Mouse (Mus musculus) hindbrain, embryonic 14.5 days (tissue): ENCODE results near the gene Kat2a. TPM values are rescaled to one million over a fixed set of nuclear protein-coding genes. Genes with fewer than 3 reads are reported as not detected.

Experiments used
- ATAC-seq: fragments of 200-750 bp; cut with Nextera tagmentation; 2 replicates; pipeline ENCODE4 v1.8.0; 2017; ENCODE audit warnings: moderate number of reproducible peaks, mild to moderate bottlenecking, moderate TSS enrichment, moderate library complexity; ENCODE audit not compliant: low FRiP score
- DNase-seq: peaks from one replicate; pipeline ENCODE4 v3.0.0-alpha.2; 2015; ENCODE audit warnings: low spot score
- H3K27ac ChIP-seq: fragments of 300-500 bp; sonication (generic); 2 replicates; pipeline ENCODE4 v1.5.1; 2014; ENCODE audit warnings: mild to moderate bottlenecking, moderate library complexity
- H3K27me3 ChIP-seq: fragments of 300-500 bp; sonication (generic); 2 replicates; pipeline ENCODE4 v1.6.1; 2014; ENCODE audit warnings: mild to moderate bottlenecking, low read length, mixed read lengths; ENCODE audit not compliant: control insufficient read depth, insufficient read depth
- H3K36me3 ChIP-seq: fragments of 300-500 bp; sonication (generic); replicated peaks from 2 replicates; pipeline ENCODE4 v1.6.1; 2014; ENCODE audit not compliant: control insufficient read depth, insufficient read depth
- H3K4me1 ChIP-seq: fragments of 300-500 bp; sonication (generic); replicated peaks from 2 replicates; pipeline ENCODE4 v1.6.1; 2014; ENCODE audit warnings: antibody characterized with exemption, low read length, mixed read lengths; ENCODE audit not compliant: control insufficient read depth, insufficient read depth
- H3K4me2 ChIP-seq: fragments of 300-500 bp; sonication (generic); replicated peaks from 2 replicates; pipeline ENCODE4 v1.6.1; 2014; ENCODE audit warnings: mild to moderate bottlenecking, moderate library complexity
- H3K4me3 ChIP-seq: fragments of 300-500 bp; sonication (generic); replicated peaks from 2 replicates; pipeline ENCODE4 v1.5.1; 2014; ENCODE audit warnings: mild to moderate bottlenecking, low read length
- H3K9ac ChIP-seq: fragments of 300-500 bp; sonication (generic); 2 replicates; pipeline ENCODE4 v1.6.1; 2014
- H3K9me3 ChIP-seq: fragments of 300-500 bp; sonication (generic); 2 replicates; pipeline ENCODE4 v1.6.1; 2016; ENCODE audit warnings: low read length; ENCODE audit not compliant: control insufficient read depth
- WGBS: fragments of 180-500 bp; shearing (Covaris S2); extraction: QIAGEN DNeasy Blood & Tissue Kit; methylation state at CpG from one replicate; pipeline ENCODE4 v1.1.7; 2014; 5-methylcytosine and 5-hydroxymethylcytosine counted together
- polyA plus RNA-seq: library from polyadenylated mRNA; unstranded; fragments of >200 nt; fragmentation: Nextera tagmentation; extraction: Ambion mirVana; gene quantifications from 2 replicates; pipeline ENCODE4 v1.2.1, GENCODE M21; 2014

Kat2a gene
- polyA plus RNA-seq, 1 experiment from 2014 or later: 57.8 TPM

- H3K27me3 ChIP-seq: peaks cover 7% of the 10 kb centered on the region; the same call in 1 of the 2 replicates
- WGBS: 2% methylated on average over 23 of the region's 23 CpGs
- ATAC-seq (no peak), DNase-seq (no peak)
- H3K27ac ChIP-seq: no peak within 1 kb of the TSS
- no peaks in the 10 kb centered on the region for H3K36me3 ChIP-seq
- H3K9ac ChIP-seq: no peak within 1 kb of the TSS; the same call in 1 of the 2 replicates
- H3K9me3 ChIP-seq: no peaks in the 10 kb centered on the region
- H3K4me2 ChIP-seq: peak within 1 kb of the TSS; percentile 45
- 0 out of 2 replicates have a peak, but pooled peaks cover 4% of the 10 kb centered on the region for H3K4me1 ChIP-seq
- H3K4me3 ChIP-seq: peak within 1 kb of the TSS; percentile 18
These were observed 20.1 kb downstream of the Kat2a start, which contains the start of gene Zfp385c for GRCm38 (mm10) chr11:100692164-100692616. TSS of gene Zfp385c (minus strand) at chr11:100692455.

GRCm38 (mm10) chr11:100690389-100690788, 21.9 kb downstream of the Kat2a start:
- DNase-seq (no peak), ATAC-seq (no peak)
- H3K36me3 ChIP-seq: no peaks in the 10 kb centered on the region
- no peak overlapping the region for H3K27ac ChIP-seq
- peaks cover 7% of the 10 kb centered on the region; the same call in 1 of the 2 replicates for H3K27me3 ChIP-seq
- 0 out of 2 replicates have a peak, but pooled peaks cover 4% of the 10 kb centered on the region for H3K4me1 ChIP-seq
- no peak overlapping the region for H3K4me2 ChIP-seq
- H3K9ac ChIP-seq: no peak overlapping the region
- 79% methylated on average over 7 of the region's 7 CpGs for WGBS
- H3K4me3 ChIP-seq: no peak overlapping the region
- no peaks in the 10 kb centered on the region for H3K9me3 ChIP-seq

- ATAC-seq (no peak), DNase-seq (no peak)
- no peak overlapping the region for H3K27ac ChIP-seq
- H3K4me3 ChIP-seq: no peak overlapping the region
- H3K9ac ChIP-seq: no peak overlapping the region
- H3K9me3 ChIP-seq: no peaks in the 10 kb centered on the region
- WGBS: 69% methylated on average over 4 of the region's 4 CpGs
- H3K4me1 ChIP-seq: 0 out of 2 replicates have a peak, but pooled peaks cover 4% of the 10 kb centered on the region
- no peak overlapping the region for H3K4me2 ChIP-seq
- no peaks in the 10 kb centered on the region for H3K36me3 ChIP-seq
- peaks cover 7% of the 10 kb centered on the region; the same call in 1 of the 2 replicates for H3K27me3 ChIP-seq
These were observed 23.8 kb downstream of the Kat2a start for GRCm38 (mm10) chr11:100688443-100688842.

- Histone ChIP-seq H3K4me1 (0 out of 2 replicates have a peak, but pooled peaks cover 4% of the 10 kb centered on the region), H3K36me3 (no peaks in the 10 kb centered on the region), H3K4me2 (no peak overlapping the region), H3K4me3 (no peak overlapping the region), H3K9me3 (no peaks in the 10 kb centered on the region), H3K27me3 (peaks cover 7% of the 10 kb centered on the region; the same call in 1 of the 2 replicates), H3K9ac (no peak overlapping the region), H3K27ac (no peak overlapping the region)
- 82% methylated on average over 7 of the region's 7 CpGs for WGBS
- ATAC-seq (no peak), DNase-seq (no peak)
These were observed 25.0 kb downstream of the Kat2a start for GRCm38 (mm10) chr11:100687265-100687664.

GRCm38 (mm10) chr11:100685371-100685770, 26.9 kb downstream of the Kat2a start:
- Histone ChIP-seq H3K9ac (no peak overlapping the region), H3K27ac (no peak overlapping the region), H3K4me2 (no peak overlapping the region), H3K4me3 (no peak overlapping the region), H3K9me3 (no peaks in the 10 kb centered on the region), H3K4me1 (no peaks in the 10 kb centered on the region), H3K36me3 (no peaks in the 10 kb centered on the region), H3K27me3 (no peaks in the 10 kb centered on the region)
- 96% methylated on average over 3 of the region's 3 CpGs for WGBS
- no peak for ATAC-seq
- no peak for DNase-seq

GRCm38 (mm10) chr11:100684084-100684483, 28.2 kb downstream of the Kat2a start:
- no peaks in the 10 kb centered on the region for H3K4me1 ChIP-seq
- 73% methylated on average over 2 of the region's 2 CpGs for WGBS
- DNase-seq: no peak

GRCm38 (mm10) chr11:100682526-100682925, 29.7 kb downstream of the Kat2a start:
- no peak overlapping the region for H3K4me2 ChIP-seq
- no peaks in the 10 kb centered on the region for H3K36me3 ChIP-seq
- no peak for ATAC-seq
- H3K4me1 ChIP-seq: no peaks in the 10 kb centered on the region
- DNase-seq: no peak
- no peaks in the 10 kb centered on the region for H3K9me3 ChIP-seq
- 70% methylated on average over 5 of the region's 5 CpGs for WGBS
- H3K4me3 ChIP-seq: no peak overlapping the region
- H3K27ac ChIP-seq: no peak overlapping the region
- H3K9ac ChIP-seq: no peak overlapping the region
- H3K27me3 ChIP-seq: no peaks in the 10 kb centered on the region

More at GRCm38 (mm10) chr11:100684084-100684483, 28.2 kb downstream of the Kat2a start:
- H3K9ac ChIP-seq: no peak overlapping the region
- no peak overlapping the region for H3K4me2 ChIP-seq
- no peak overlapping the region for H3K4me3 ChIP-seq
- no peaks in the 10 kb centered on the region for H3K36me3 ChIP-seq
- H3K9me3 ChIP-seq: no peaks in the 10 kb centered on the region
- H3K27ac ChIP-seq: no peak overlapping the region
- H3K27me3 ChIP-seq: no peaks in the 10 kb centered on the region
- ATAC-seq: no peak

GRCm38 (mm10) chr11:100681826-100682225, 30.4 kb downstream of the Kat2a start:
- no peaks in the 10 kb centered on the region for H3K36me3 ChIP-seq
- DNase-seq: no peak
- H3K27me3 ChIP-seq: no peaks in the 10 kb centered on the region
- no peak for ATAC-seq
- no peak overlapping the region for H3K4me2 ChIP-seq
- 79% methylated on average over 5 of the region's 5 CpGs for WGBS
- no peak overlapping the region for H3K4me3 ChIP-seq
- no peak overlapping the region for H3K9ac ChIP-seq
- no peaks in the 10 kb centered on the region for H3K9me3 ChIP-seq
- no peak overlapping the region for H3K27ac ChIP-seq
- H3K4me1 ChIP-seq: no peaks in the 10 kb centered on the region

- ATAC-seq: no peak
- Histone ChIP-seq H3K27ac (no peak overlapping the region), H3K4me2 (no peak overlapping the region), H3K9ac (no peak overlapping the region), H3K9me3 (no peaks in the 10 kb centered on the region), H3K27me3 (no peaks in the 10 kb centered on the region), H3K36me3 (no peaks in the 10 kb centered on the region), H3K4me1 (no peaks in the 10 kb centered on the region), H3K4me3 (no peak overlapping the region)
- 63% methylated on average over 7 of the region's 7 CpGs for WGBS
- no peak for DNase-seq
These were observed 34.5 kb downstream of the Kat2a start for GRCm38 (mm10) chr11:100677810-100678209.
